Mouse (Mus musculus) embryonic facial prominence, embryonic 15.5 days (tissue): ENCODE measurements at regions not wholly inside any gene's neighbourhood (a gene's known extent, or its start where the extent isn't known, plus 50 kb on each side); places are given as distances from the start of the nearest gene placed in this dataset.

Source experiments
- ATAC-seq: fragments of 200-750 bp; cut with Nextera tagmentation; 2 replicates; pipeline ENCODE4 v1.8.0; 2017; ENCODE audit warnings: low read depth, moderate TSS enrichment; ENCODE audit not compliant: insufficient number of reproducible peaks, low FRiP score, low TSS enrichment
- H3K27ac ChIP-seq: fragments of 300-500 bp; sonication (generic); replicated peaks from 2 replicates; pipeline ENCODE4 v1.5.1; 2015; ENCODE audit warnings: mild to moderate bottlenecking, inconsistent platforms
- H3K27me3 ChIP-seq: fragments of 300-500 bp; sonication (generic); 2 replicates; pipeline ENCODE4 v1.6.1; 2015; ENCODE audit warnings: inconsistent platforms
- H3K36me3 ChIP-seq: fragments of 300-500 bp; sonication (generic); 2 replicates; pipeline ENCODE4 v1.6.1; 2015; ENCODE audit warnings: mild to moderate bottlenecking, inconsistent platforms
- H3K4me1 ChIP-seq: fragments of 300-500 bp; sonication (generic); 2 replicates; pipeline ENCODE4 v1.6.1; 2015; ENCODE audit warnings: inconsistent platforms
- H3K4me2 ChIP-seq: fragments of 300-500 bp; sonication (generic); replicated peaks from 2 replicates; pipeline ENCODE4 v1.6.1; 2015; ENCODE audit warnings: mild to moderate bottlenecking, inconsistent platforms
- H3K4me3 ChIP-seq: fragments of 300-500 bp; sonication (generic); replicated peaks from 2 replicates; pipeline ENCODE4 v1.5.1; 2015; ENCODE audit warnings: mild to moderate bottlenecking, inconsistent platforms
- H3K9ac ChIP-seq: fragments of 300-500 bp; sonication (generic); 2 replicates; pipeline ENCODE4 v1.6.1; 2015; ENCODE audit warnings: inconsistent platforms
- H3K9me3 ChIP-seq: fragments of 300-500 bp; sonication (generic); replicated peaks from 2 replicates; pipeline ENCODE4 v1.6.1; 2016; ENCODE audit warnings: inconsistent platforms
- WGBS: fragments of 180-500 bp; shearing (Covaris S2); methylation state at CpG from one replicate; pipeline ENCODE4 v1.1.7; 2015; 5-methylcytosine and 5-hydroxymethylcytosine counted together

GRCm38 (mm10) chr10:8018229-8019026 is 62.4 kb upstream of the Tab2 start:
- H3K27me3 ChIP-seq = no peaks in the 10 kb centered on the region
- no peaks in the 10 kb centered on the region for H3K36me3 ChIP-seq
- no peak overlapping the region for H3K27ac ChIP-seq
- H3K9me3 ChIP-seq = no peaks in the 10 kb centered on the region
- H3K9ac ChIP-seq = no peak overlapping the region
- no peak overlapping the region for H3K4me2 ChIP-seq
- no peak for ATAC-seq
- no peaks in the 10 kb centered on the region for H3K4me1 ChIP-seq
- H3K4me3 ChIP-seq = no peak overlapping the region

GRCm38 (mm10) chr10:8016741-8017140 is 60.7 kb upstream of the Tab2 start:
- no peaks in the 10 kb centered on the region for H3K4me1 ChIP-seq
- H3K27me3 ChIP-seq = no peaks in the 10 kb centered on the region
- H3K9me3 ChIP-seq = no peaks in the 10 kb centered on the region
- ATAC-seq = no peak
- no peak overlapping the region for H3K27ac ChIP-seq
- H3K9ac ChIP-seq = no peak overlapping the region
- H3K36me3 ChIP-seq = no peaks in the 10 kb centered on the region
- 82% methylated on average over 2 of the region's 2 CpGs for WGBS
- H3K4me2 ChIP-seq = no peak overlapping the region
- no peak overlapping the region for H3K4me3 ChIP-seq

GRCm38 (mm10) chr10:8011744-8012143 is 55.7 kb upstream of the Tab2 start:
- Histone ChIP-seq H3K4me2 (no peak overlapping the region), H3K9ac (no peak overlapping the region), H3K4me1 (no peaks in the 10 kb centered on the region), H3K27ac (no peak overlapping the region), H3K4me3 (no peak overlapping the region), H3K27me3 (no peaks in the 10 kb centered on the region), H3K9me3 (no peaks in the 10 kb centered on the region), H3K36me3 (no peaks in the 10 kb centered on the region)
- WGBS = 45% methylated on average over 4 of the region's 4 CpGs
- no peak for ATAC-seq

GRCm38 (mm10) chr10:8011138-8011537 is 55.1 kb upstream of the Tab2 start:
- H3K9ac ChIP-seq = no peak overlapping the region
- no peaks in the 10 kb centered on the region for H3K9me3 ChIP-seq
- H3K27ac ChIP-seq = no peak overlapping the region
- 84% methylated on average over 9 of the region's 9 CpGs for WGBS
- no peak for ATAC-seq
- no peaks in the 10 kb centered on the region for H3K4me1 ChIP-seq
- no peaks in the 10 kb centered on the region for H3K36me3 ChIP-seq
- no peak overlapping the region for H3K4me3 ChIP-seq
- no peak overlapping the region for H3K4me2 ChIP-seq
- H3K27me3 ChIP-seq = no peaks in the 10 kb centered on the region

GRCm38 (mm10) chr10:8009855-8010254 is 53.8 kb upstream of the Tab2 start:
- Histone ChIP-seq H3K36me3 (no peaks in the 10 kb centered on the region), H3K4me1 (no peaks in the 10 kb centered on the region)
- WGBS = 66% methylated on average over 1 of the region's 1 CpGs

GRCm38 (mm10) chr10:8007990-8008368 is 51.9 kb upstream of the Tab2 start:
- no peak overlapping the region for H3K4me2 ChIP-seq
- 58% methylated on average over 3 of the region's 3 CpGs for WGBS
- no peak for ATAC-seq
- no peaks in the 10 kb centered on the region for H3K4me1 ChIP-seq
- no peaks in the 10 kb centered on the region for H3K9me3 ChIP-seq
- H3K27ac ChIP-seq = no peak overlapping the region
- no peaks in the 10 kb centered on the region for H3K36me3 ChIP-seq
- H3K27me3 ChIP-seq = no peaks in the 10 kb centered on the region
- no peak overlapping the region for H3K9ac ChIP-seq
- H3K4me3 ChIP-seq = no peak overlapping the region

More at GRCm38 (mm10) chr10:8009855-8010254, 53.8 kb upstream of the Tab2 start:
- Histone ChIP-seq H3K4me2 (no peak overlapping the region), H3K9me3 (no peaks in the 10 kb centered on the region), H3K27ac (no peak overlapping the region), H3K4me3 (no peak overlapping the region), H3K27me3 (no peaks in the 10 kb centered on the region), H3K9ac (no peak overlapping the region)
- no peak for ATAC-seq

GRCm38 (mm10) chr10:8007286-8007989 is 51.4 kb upstream of the Tab2 start:
- H3K36me3 ChIP-seq = no peaks in the 10 kb centered on the region
- no peak overlapping the region for H3K9ac ChIP-seq
- no peaks in the 10 kb centered on the region for H3K9me3 ChIP-seq
- H3K4me3 ChIP-seq = no peak overlapping the region
- H3K27me3 ChIP-seq = no peaks in the 10 kb centered on the region
- H3K4me1 ChIP-seq = no peaks in the 10 kb centered on the region
- H3K4me2 ChIP-seq = no peak overlapping the region
- ATAC-seq = no peak
- H3K27ac ChIP-seq = no peak overlapping the region
- 73% methylated on average over 5 of the region's 5 CpGs for WGBS
